Mouse (Mus musculus) midbrain, embryonic 16.5 days (tissue): ENCODE results near the gene Psmd6. TPM values are rescaled to one million over a fixed set of nuclear protein-coding genes. Genes with fewer than 3 reads are reported as not detected.

Experiments used
- ATAC-seq: fragments of 200-750 bp; cut with Nextera tagmentation; 2 replicates; pipeline ENCODE4 v1.8.0; 2017; ENCODE audit warnings: moderate TSS enrichment
- H3K27ac ChIP-seq: fragments of 300-500 bp; sonication (generic); 2 replicates; pipeline ENCODE4 v1.5.1; 2014; ENCODE audit warnings: mild to moderate bottlenecking, low read length, mixed read lengths
- H3K27me3 ChIP-seq: fragments of 300-500 bp; sonication (generic); 2 replicates; pipeline ENCODE4 v1.6.1; 2014; ENCODE audit warnings: low read depth, low read length, mixed read lengths; ENCODE audit not compliant: control insufficient read depth, insufficient read depth
- H3K36me3 ChIP-seq: fragments of 300-500 bp; sonication (generic); 2 replicates; pipeline ENCODE4 v1.6.1; 2014; ENCODE audit warnings: mild to moderate bottlenecking, low read length, moderate library complexity, mixed read lengths; ENCODE audit not compliant: control insufficient read depth, insufficient read depth
- H3K4me1 ChIP-seq: fragments of 300-500 bp; sonication (generic); 2 replicates; pipeline ENCODE4 v1.6.1; 2014; ENCODE audit warnings: mild to moderate bottlenecking, low read length, mixed read lengths; ENCODE audit not compliant: control insufficient read depth, insufficient read depth
- H3K4me2 ChIP-seq: fragments of 300-500 bp; sonication (generic); 2 replicates; pipeline ENCODE4 v1.6.1; 2014; ENCODE audit warnings: mild to moderate bottlenecking, low read length, mixed read lengths
- H3K4me3 ChIP-seq: fragments of 300-500 bp; sonication (generic); 2 replicates; pipeline ENCODE4 v1.5.1; 2014; ENCODE audit warnings: low read depth, mild to moderate bottlenecking, low read length, moderate library complexity, mixed read lengths
- H3K9ac ChIP-seq: fragments of 300-500 bp; sonication (generic); 2 replicates; pipeline ENCODE4 v1.6.1; 2014; ENCODE audit warnings: low read depth, low read length, mixed read lengths
- H3K9me3 ChIP-seq: fragments of 300-500 bp; sonication (generic); replicated peaks from 2 replicates; pipeline ENCODE4 v1.6.1; 2014; ENCODE audit warnings: mild to moderate bottlenecking, low read length, mixed read lengths; ENCODE audit not compliant: control insufficient read depth, poor library complexity, severe bottlenecking
- WGBS: fragments of 180-500 bp; shearing (Covaris S2); extraction: QIAGEN DNeasy Blood & Tissue Kit; methylation state at CpG from one replicate; pipeline ENCODE4 v1.1.7; 2014; 5-methylcytosine and 5-hydroxymethylcytosine counted together
- polyA plus RNA-seq: library from polyadenylated mRNA; unstranded; fragments of >200 nt; fragmentation: Nextera tagmentation; extraction: Ambion mirVana; gene quantifications from 2 replicates; pipeline ENCODE4 v1.2.1, GENCODE M21; 2015

The Psmd6 gene
- polyA plus RNA-seq, 1 experiment from 2014 or later = 250 TPM

- peaks cover 13% of the 10 kb centered on the region; the same call in 1 of the 2 replicates for H3K36me3 ChIP-seq
- H3K4me1 ChIP-seq = no peaks in the 10 kb centered on the region
- H3K4me3 ChIP-seq = no peak overlapping the region
- H3K9me3 ChIP-seq = no peaks in the 10 kb centered on the region
- H3K4me2 ChIP-seq = no peak overlapping the region
- no peaks in the 10 kb centered on the region for H3K27me3 ChIP-seq
- H3K9ac ChIP-seq = no peak overlapping the region
- 91% methylated on average over 9 of the region's 9 CpGs for WGBS
- no peak for ATAC-seq
- H3K27ac ChIP-seq = no peak overlapping the region
Measured at GRCm38 (mm10) chr14:14088016-14088791, 32.6 kb downstream of the Psmd6 start.

GRCm38 (mm10) chr14:14087348-14087747, 33.4 kb downstream of the Psmd6 start:
- 89% methylated on average over 6 of the region's 6 CpGs for WGBS
- Histone ChIP-seq H3K4me2 (no peak overlapping the region), H3K9me3 (no peaks in the 10 kb centered on the region), H3K27me3 (no peaks in the 10 kb centered on the region), H3K4me1 (no peaks in the 10 kb centered on the region), H3K27ac (no peak overlapping the region), H3K36me3 (peaks cover 7% of the 10 kb centered on the region; the same call in 1 of the 2 replicates), H3K9ac (no peak overlapping the region), H3K4me3 (no peak overlapping the region)
- ATAC-seq = no peak

GRCm38 (mm10) chr14:14086711-14087263, 34.0 kb downstream of the Psmd6 start:
- no peak overlapping the region for H3K4me3 ChIP-seq
- no peak overlapping the region for H3K27ac ChIP-seq
- no peak for ATAC-seq

GRCm38 (mm10) chr14:14083811-14084210, 37.0 kb downstream of the Psmd6 start:
- WGBS = 91% methylated on average over 8 of the region's 8 CpGs

More at GRCm38 (mm10) chr14:14086711-14087263, 34.0 kb downstream of the Psmd6 start:
- H3K4me2 ChIP-seq = no peak overlapping the region
- no peaks in the 10 kb centered on the region for H3K9me3 ChIP-seq
- 86% methylated on average over 4 of the region's 4 CpGs for WGBS
- H3K9ac ChIP-seq = no peak overlapping the region
- H3K4me1 ChIP-seq = no peaks in the 10 kb centered on the region
- peaks cover 7% of the 10 kb centered on the region; the same call in 1 of the 2 replicates for H3K36me3 ChIP-seq
- no peaks in the 10 kb centered on the region for H3K27me3 ChIP-seq

GRCm38 (mm10) chr14:14080604-14081194, 40.1 kb downstream of the Psmd6 start:
- H3K4me2 ChIP-seq = no peak overlapping the region
- no peak overlapping the region for H3K9ac ChIP-seq
- no peaks in the 10 kb centered on the region for H3K4me1 ChIP-seq
- no peak overlapping the region for H3K4me3 ChIP-seq
- no peak overlapping the region for H3K27ac ChIP-seq
- H3K27me3 ChIP-seq = no peaks in the 10 kb centered on the region
- WGBS = 92% methylated on average over 6 of the region's 6 CpGs
- no peaks in the 10 kb centered on the region for H3K9me3 ChIP-seq
- H3K36me3 ChIP-seq = no peaks in the 10 kb centered on the region
- ATAC-seq = no peak

More at GRCm38 (mm10) chr14:14083811-14084210, 37.0 kb downstream of the Psmd6 start:
- Histone ChIP-seq H3K9me3 (no peaks in the 10 kb centered on the region), H3K4me2 (no peak overlapping the region), H3K9ac (no peak overlapping the region), H3K27me3 (no peaks in the 10 kb centered on the region), H3K4me1 (no peaks in the 10 kb centered on the region), H3K36me3 (no peaks in the 10 kb centered on the region), H3K27ac (no peak overlapping the region), H3K4me3 (no peak overlapping the region)
- ATAC-seq = no peak

GRCm38 (mm10) chr14:14071456-14071855, 49.3 kb downstream of the Psmd6 start:
- Histone ChIP-seq H3K4me1 (peaks cover 26% of the 10 kb centered on the region), H3K4me2 (no peak overlapping the region), H3K36me3 (no peaks in the 10 kb centered on the region), H3K9ac (no peak overlapping the region), H3K27me3 (no peaks in the 10 kb centered on the region), H3K4me3 (no peak overlapping the region), H3K27ac (peak overlapping the region; percentile 69), H3K9me3 (no peaks in the 10 kb centered on the region)
- ATAC-seq = no peak
- WGBS = 32% methylated on average over 4 of the region's 4 CpGs

GRCm38 (mm10) chr14:14070541-14071315, 50.1 kb downstream of the Psmd6 start:
- Histone ChIP-seq H3K36me3 (no peaks in the 10 kb centered on the region), H3K4me2 (no peak overlapping the region), H3K4me1 (peaks cover 26% of the 10 kb centered on the region), H3K27ac (peak overlapping the region; percentile 69), H3K9ac (no peak overlapping the region), H3K4me3 (no peak overlapping the region), H3K27me3 (no peaks in the 10 kb centered on the region), H3K9me3 (no peaks in the 10 kb centered on the region)
- 6% methylated on average over 6 of the region's 6 CpGs for WGBS
- peak; percentile 90 for ATAC-seq

- Histone ChIP-seq H3K9me3 (no peaks in the 10 kb centered on the region), H3K4me3 (no peak overlapping the region), H3K9ac (no peak overlapping the region), H3K27ac (peak overlapping the region; percentile 63; the same call in 1 of the 2 replicates), H3K27me3 (no peaks in the 10 kb centered on the region), H3K4me2 (no peak overlapping the region), H3K4me1 (peaks cover 35% of the 10 kb centered on the region), H3K36me3 (no peaks in the 10 kb centered on the region)
- WGBS = 20% methylated on average over 3 of the region's 3 CpGs
- ATAC-seq = no peak
Measured at GRCm38 (mm10) chr14:14068553-14068952, 52.2 kb downstream of the Psmd6 start.
